Mouse (Mus musculus) neural tube, embryonic 13.5 days (tissue): ENCODE measurements around the gene Flrt2. TPM values are rescaled to one million over a fixed set of nuclear protein-coding genes. Genes with fewer than 3 reads are reported as not detected.
A peak's percentile ranks its signal among the peaks of the same experiment; 100 is the strongest.
"Not testable (repeated sequence)": the region's sequence is repeated elsewhere in the genome, so short reads cannot be mapped to it uniquely, and the experiment has no call there.

Experiments
- ATAC-seq: fragments of 200-750 bp; cut with Nextera tagmentation; 2 replicates; pipeline ENCODE4 v1.8.0; 2017; ENCODE audit warnings: low read depth, mild to moderate bottlenecking, moderate TSS enrichment, moderate library complexity
- H3K27ac ChIP-seq: fragments of 300-500 bp; sonication (generic); replicated peaks from 2 replicates; pipeline ENCODE4 v1.5.1; 2015; ENCODE audit warnings: moderate library complexity, mild to moderate bottlenecking, inconsistent platforms
- H3K27me3 ChIP-seq: fragments of 300-500 bp; sonication (generic); 2 replicates; pipeline ENCODE4 v1.6.1; 2015; ENCODE audit warnings: mild to moderate bottlenecking, inconsistent platforms
- H3K36me3 ChIP-seq: fragments of 300-500 bp; sonication (generic); 2 replicates; pipeline ENCODE4 v1.6.1; 2015; ENCODE audit warnings: mild to moderate bottlenecking, inconsistent platforms
- H3K4me1 ChIP-seq: fragments of 300-500 bp; sonication (generic); replicated peaks from 2 replicates; pipeline ENCODE4 v1.6.1; 2015; ENCODE audit warnings: inconsistent platforms
- H3K4me2 ChIP-seq: fragments of 300-500 bp; sonication (generic); 2 replicates; pipeline ENCODE4 v1.6.1; 2015; ENCODE audit warnings: inconsistent platforms, mild to moderate bottlenecking, moderate library complexity
- H3K4me3 ChIP-seq: fragments of 300-500 bp; sonication (generic); 2 replicates; pipeline ENCODE4 v1.5.1; 2015; ENCODE audit warnings: mild to moderate bottlenecking, inconsistent platforms
- H3K9ac ChIP-seq: fragments of 300-500 bp; sonication (generic); 2 replicates; pipeline ENCODE4 v1.6.1; 2015; ENCODE audit warnings: moderate library complexity, mild to moderate bottlenecking, inconsistent platforms
- H3K9me3 ChIP-seq: fragments of 300-500 bp; sonication (generic); 2 replicates; pipeline ENCODE4 v1.6.1; 2016; ENCODE audit warnings: inconsistent platforms
- WGBS: fragments of 180-500 bp; shearing (Covaris S2); methylation state at CpG from one replicate; pipeline ENCODE4 v1.1.7; 2015; 5-methylcytosine and 5-hydroxymethylcytosine counted together
- polyA plus RNA-seq: library from polyadenylated mRNA; unstranded; fragments of >200 nt; fragmentation: Nextera tagmentation; extraction: Ambion mirVana; gene quantifications from 2 replicates; pipeline ENCODE4 v1.2.1, GENCODE M21; 2015

The Flrt2 gene
- 24.0 and 29.0 TPM in 2 replicates for polyA plus RNA-seq

GRCm38 (mm10) chr12:95691961-95692767 is at the start of gene Flrt2:
Gene Flrt2, plus strand, starts transcription at chr12:95692226.
- under 1% methylated on average over 32 of the region's 32 CpGs for WGBS
- peaks cover 49% of the 10 kb centered on the region for H3K4me1 ChIP-seq
- ATAC-seq = no peak
- H3K4me2 ChIP-seq = peak within 1 kb of the TSS; percentile 75
- peaks cover 26% of the 10 kb centered on the region for H3K27me3 ChIP-seq
- peak within 1 kb of the TSS; percentile 94 for H3K27ac ChIP-seq
- H3K9ac ChIP-seq = peak within 1 kb of the TSS; percentile 93
- peak within 1 kb of the TSS; percentile 72 for H3K4me3 ChIP-seq
- H3K9me3 ChIP-seq = no peaks in the 10 kb centered on the region
- no peaks in the 10 kb centered on the region for H3K36me3 ChIP-seq

DNA sequence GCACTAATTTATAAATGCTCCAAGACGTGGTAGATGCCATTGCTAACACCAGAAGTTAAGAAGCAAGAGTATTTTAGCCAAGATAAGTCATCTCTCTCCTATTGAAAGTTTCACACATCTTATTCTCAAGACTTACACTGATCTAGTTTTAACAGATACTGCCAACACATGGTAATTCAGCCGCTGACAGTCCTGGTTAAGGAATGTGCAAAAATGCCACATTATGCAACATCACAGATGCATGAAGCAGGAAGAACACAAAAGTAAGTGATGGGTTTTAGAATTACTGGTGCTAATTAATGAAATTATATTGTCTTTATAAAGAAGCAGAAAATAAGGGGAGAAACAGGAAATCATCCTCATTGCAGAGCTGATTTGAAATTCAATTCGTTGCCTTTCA is 49.8 kb upstream of the Flrt2 start:
- Histone ChIP-seq H3K27me3 (no peaks in the 10 kb centered on the region), H3K4me3 (no peak overlapping the region), H3K4me2 (no peak overlapping the region), H3K36me3 (no peaks in the 10 kb centered on the region), H3K9me3 (no peaks in the 10 kb centered on the region), H3K4me1 (no peaks in the 10 kb centered on the region), H3K27ac (no peak overlapping the region), H3K9ac (no peak overlapping the region)
- WGBS = 71% methylated on average over 3 of the region's 3 CpGs
- no peak for ATAC-seq

DNA sequence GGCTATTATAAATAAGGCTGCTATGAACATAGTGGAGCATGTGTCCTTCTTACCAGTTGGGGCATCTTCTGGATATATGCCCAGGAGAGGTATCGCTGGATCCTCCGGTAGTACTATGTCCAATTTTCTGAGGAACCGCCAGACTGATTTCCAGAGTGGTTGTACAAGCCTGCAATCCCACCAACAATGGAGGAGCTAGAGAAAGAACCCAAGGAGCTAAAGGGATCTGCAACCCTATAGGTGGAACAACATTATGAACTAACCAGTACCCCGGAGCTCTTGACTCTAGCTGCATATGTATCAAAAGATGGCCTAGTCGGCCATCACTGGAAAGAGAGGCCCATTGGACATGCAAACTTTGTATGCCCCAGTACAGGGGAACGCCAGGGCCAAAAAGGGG is 44.8 kb upstream of the Flrt2 start:
- ATAC-seq, H3K36me3 ChIP-seq: not testable (repeated sequence)
- WGBS = 98% methylated on average over 3 of the region's 6 CpGs

GRCm38 (mm10) chr12:95652172-95653156 is 39.6 kb upstream of the Flrt2 start:
- Histone ChIP-seq H3K27me3 (no peaks in the 10 kb centered on the region), H3K36me3 (no peaks in the 10 kb centered on the region), H3K27ac (no peak overlapping the region), H3K4me2 (no peak overlapping the region), H3K4me3 (no peak overlapping the region), H3K9ac (no peak overlapping the region), H3K4me1 (no peaks in the 10 kb centered on the region), H3K9me3 (no peaks in the 10 kb centered on the region)
- no peak for ATAC-seq
- 82% methylated on average over 4 of the region's 4 CpGs for WGBS

More for the DNA sequence above, 44.8 kb upstream of the Flrt2 start:
- not testable (repeated sequence) for H3K4me3 ChIP-seq, H3K9ac ChIP-seq, H3K9me3 ChIP-seq, H3K27me3 ChIP-seq, H3K4me1 ChIP-seq, H3K4me2 ChIP-seq, H3K27ac ChIP-seq

DNA sequence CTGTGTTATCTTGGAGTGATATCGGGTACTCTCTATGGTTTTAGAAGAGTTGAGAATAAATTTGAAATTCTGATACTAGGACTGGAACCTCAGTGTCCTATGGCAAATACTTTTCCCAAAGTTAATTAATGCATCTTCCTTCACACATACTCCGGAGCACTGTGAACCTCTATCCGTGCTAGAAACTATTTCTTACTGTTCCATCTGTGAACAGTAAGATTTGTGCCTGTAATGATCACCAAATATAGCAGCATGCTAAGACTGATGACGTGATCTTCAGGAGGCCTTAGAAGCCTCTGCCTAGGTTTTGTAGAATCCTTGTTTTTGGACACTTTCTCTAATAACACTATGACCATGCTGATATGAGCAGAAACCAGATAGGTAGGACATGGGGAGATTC is 35.4 kb upstream of the Flrt2 start:
- 93% methylated on average over 4 of the region's 4 CpGs for WGBS
- Histone ChIP-seq H3K9ac (no peak overlapping the region), H3K4me1 (no peaks in the 10 kb centered on the region), H3K36me3 (no peaks in the 10 kb centered on the region), H3K4me2 (no peak overlapping the region), H3K9me3 (no peaks in the 10 kb centered on the region), H3K27ac (no peak overlapping the region), H3K27me3 (no peaks in the 10 kb centered on the region), H3K4me3 (no peak overlapping the region)
- ATAC-seq = no peak

DNA sequence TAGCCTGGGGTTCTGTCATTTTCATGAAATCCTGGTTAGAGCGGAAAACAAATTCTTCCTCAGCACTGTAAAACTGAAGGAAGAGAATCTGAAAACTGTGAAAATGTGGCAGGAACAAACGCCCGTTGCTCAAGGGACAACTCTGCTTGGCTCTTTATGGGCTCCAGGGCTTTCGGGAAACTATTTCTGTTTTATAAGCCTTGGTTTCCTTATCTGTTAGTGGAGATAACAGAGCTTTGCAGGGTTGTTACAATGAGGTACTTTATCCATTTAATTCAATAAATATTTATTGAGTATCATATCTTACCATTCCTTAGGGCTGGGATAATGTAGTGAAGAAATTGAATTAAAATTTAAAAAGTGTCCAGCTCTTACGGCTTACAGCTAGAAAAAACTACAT is 24.7 kb upstream of the Flrt2 start:
- H3K27ac ChIP-seq = no peak overlapping the region
- WGBS = 91% methylated on average over 5 of the region's 5 CpGs
- H3K4me1 ChIP-seq = no peaks in the 10 kb centered on the region
- H3K27me3 ChIP-seq = no peaks in the 10 kb centered on the region
- ATAC-seq = no peak
- no peak overlapping the region for H3K4me2 ChIP-seq
- no peaks in the 10 kb centered on the region for H3K9me3 ChIP-seq
- H3K9ac ChIP-seq = no peak overlapping the region
- no peaks in the 10 kb centered on the region for H3K36me3 ChIP-seq
- H3K4me3 ChIP-seq = no peak overlapping the region

GRCm38 (mm10) chr12:95675711-95676110 is 16.3 kb upstream of the Flrt2 start:
- Histone ChIP-seq H3K9ac (no peak overlapping the region), H3K4me2 (no peak overlapping the region), H3K36me3 (no peaks in the 10 kb centered on the region), H3K9me3 (no peaks in the 10 kb centered on the region), H3K4me1 (no peaks in the 10 kb centered on the region), H3K27ac (no peak overlapping the region), H3K27me3 (no peaks in the 10 kb centered on the region), H3K4me3 (no peak overlapping the region)
- 87% methylated on average over 5 of the region's 5 CpGs for WGBS
- no peak for ATAC-seq

DNA sequence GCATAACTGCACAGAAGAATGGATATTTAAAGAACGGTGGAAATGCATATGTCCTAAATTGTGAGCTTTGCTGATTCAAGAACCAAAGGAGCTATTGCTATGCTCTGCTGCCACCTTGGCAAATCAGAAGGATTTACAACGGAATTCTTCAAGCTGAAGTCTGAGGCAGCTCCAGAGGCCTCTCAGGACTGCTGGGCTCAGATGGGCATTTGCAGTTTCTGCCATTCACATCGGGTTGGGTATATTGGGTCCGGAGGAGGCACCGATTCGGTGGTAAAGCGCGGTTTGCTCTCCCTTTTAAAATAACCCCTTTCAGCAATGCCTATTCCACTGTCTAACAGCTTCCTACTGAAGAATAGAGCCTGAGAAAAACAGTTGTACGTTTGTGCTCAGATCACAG is 1.2 kb upstream of the Flrt2 start:
- no peak for ATAC-seq
- H3K9me3 ChIP-seq = no peaks in the 10 kb centered on the region
- H3K4me2 ChIP-seq = peak overlapping the region; percentile 75
- WGBS = 4% methylated on average over 9 of the region's 9 CpGs
- no peak overlapping the region for H3K27ac ChIP-seq
- 0 out of 2 replicates have a peak overlapping the region, but pooled peaks have one; percentile 72 for H3K4me3 ChIP-seq
- no peaks in the 10 kb centered on the region for H3K36me3 ChIP-seq
- peaks cover 39% of the 10 kb centered on the region for H3K4me1 ChIP-seq
- peaks cover 26% of the 10 kb centered on the region for H3K27me3 ChIP-seq
- no peak overlapping the region for H3K9ac ChIP-seq

DNA sequence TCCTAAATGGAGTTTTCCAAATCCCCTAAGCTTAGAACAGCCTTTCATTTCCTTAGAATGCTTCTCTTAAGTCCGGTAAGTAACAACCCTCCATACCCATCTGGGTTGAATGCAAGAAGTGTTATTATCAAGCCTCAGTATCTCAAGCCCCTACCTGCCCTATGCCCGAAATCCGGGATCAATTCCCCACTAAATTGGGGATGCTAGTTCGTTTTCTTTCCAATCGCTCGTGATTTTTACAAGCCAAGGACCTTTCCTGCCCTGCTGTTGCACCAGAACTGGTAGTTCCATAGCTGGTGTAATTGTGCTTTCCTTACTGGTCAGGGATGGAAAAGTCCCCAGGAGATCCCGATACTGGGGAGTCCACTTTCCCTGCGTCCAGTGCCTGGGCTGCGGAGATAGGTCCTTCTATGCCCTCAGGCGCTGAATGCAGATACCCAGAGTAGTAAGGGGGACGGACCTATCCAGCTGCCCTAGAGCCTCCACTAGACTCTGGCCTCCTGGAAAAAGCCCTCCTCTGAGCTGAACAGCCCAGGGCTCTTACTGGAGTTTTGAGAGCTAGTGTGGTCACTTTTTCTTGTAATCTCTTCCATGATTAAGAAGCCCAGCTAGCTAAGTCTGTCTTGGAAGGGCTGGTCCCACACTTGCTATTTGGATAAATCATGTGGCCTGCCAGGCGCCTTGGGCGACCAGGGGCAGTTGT is 1.1 kb downstream of the Flrt2 start:
- Histone ChIP-seq H3K4me1 (peaks cover 57% of the 10 kb centered on the region), H3K27me3 (peaks cover 26% of the 10 kb centered on the region), H3K4me3 (peak overlapping the region; percentile 72), H3K36me3 (no peaks in the 10 kb centered on the region), H3K4me2 (peak overlapping the region; percentile 75), H3K9ac (peak overlapping the region; percentile 93), H3K27ac (peak overlapping the region; percentile 94), H3K9me3 (no peaks in the 10 kb centered on the region)
- 2% methylated on average over 13 of the region's 13 CpGs for WGBS
- ATAC-seq = no peak

DNA sequence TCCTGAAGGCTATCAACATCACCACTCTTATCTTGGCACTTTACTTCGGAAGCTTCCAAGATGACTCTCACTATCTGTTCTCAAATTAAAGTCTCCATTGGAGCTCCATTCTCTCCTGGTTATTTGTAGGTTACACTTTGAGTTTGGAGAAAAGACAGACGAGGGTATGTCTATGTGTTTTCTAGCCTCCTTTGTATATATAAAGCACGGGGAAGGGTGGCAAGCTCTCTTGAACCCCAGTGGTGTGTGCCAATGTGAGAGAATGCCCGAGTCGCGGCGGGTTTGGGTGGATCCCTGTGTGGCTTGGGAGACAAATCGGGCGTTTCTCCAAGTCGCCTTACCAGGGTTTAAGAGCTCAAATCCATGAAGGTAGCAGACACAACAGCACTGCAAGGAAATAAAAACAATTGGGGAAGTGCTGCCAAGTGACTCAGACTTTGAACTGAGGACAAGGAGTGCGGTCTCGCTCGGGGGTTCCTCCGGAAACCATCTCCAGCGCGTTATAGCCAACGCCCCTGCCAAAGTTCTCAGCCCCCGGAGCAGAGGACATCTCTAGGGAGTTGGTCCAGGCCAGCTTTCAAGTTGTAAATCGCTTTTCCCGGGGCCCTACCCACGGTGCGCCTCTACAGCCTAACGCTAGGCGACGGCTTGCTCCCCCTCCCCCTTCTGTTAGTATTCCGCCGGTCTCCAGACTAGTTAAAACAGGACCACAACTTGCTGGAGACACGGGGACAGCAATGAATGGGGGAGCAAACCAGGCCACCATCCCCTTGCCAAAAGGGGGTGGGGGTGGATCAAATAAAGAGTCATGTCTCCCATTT is 1.8 kb downstream of the Flrt2 start:
- Histone ChIP-seq H3K36me3 (no peaks in the 10 kb centered on the region), H3K27me3 (peaks cover 26% of the 10 kb centered on the region), H3K27ac (peak overlapping the region; percentile 94), H3K4me1 (peaks cover 64% of the 10 kb centered on the region), H3K9me3 (no peaks in the 10 kb centered on the region), H3K4me3 (peak overlapping the region; percentile 72), H3K9ac (peak overlapping the region; percentile 93), H3K4me2 (peak overlapping the region; percentile 75)
- 0 out of 2 replicates have a peak, but pooled peaks have one; percentile 25 for ATAC-seq
- under 1% methylated on average over 28 of the region's 28 CpGs for WGBS

DNA sequence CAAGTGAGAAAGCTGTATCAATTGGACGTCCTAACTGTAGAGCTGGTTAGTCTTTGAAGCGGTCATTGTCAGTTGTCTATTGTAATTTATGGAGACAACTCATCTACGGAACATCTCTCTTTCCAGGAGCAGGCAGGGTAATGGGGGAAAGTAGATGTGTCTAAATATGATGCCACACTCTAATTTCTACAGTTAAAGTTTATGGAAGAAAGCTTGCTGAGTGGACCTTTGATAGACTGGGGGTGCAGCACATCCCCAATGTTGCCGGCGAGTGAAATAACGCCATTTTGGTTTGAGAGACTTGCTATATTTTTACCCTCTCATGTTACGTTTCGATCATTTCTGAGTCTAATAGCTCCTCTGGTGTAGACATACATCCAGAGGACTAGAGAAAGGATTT is 2.5 kb downstream of the Flrt2 start:
- peak overlapping the region; percentile 75 for H3K4me2 ChIP-seq
- H3K4me3 ChIP-seq = peak overlapping the region; percentile 72
- peaks cover 68% of the 10 kb centered on the region for H3K4me1 ChIP-seq
- peaks cover 26% of the 10 kb centered on the region for H3K27me3 ChIP-seq
- peak overlapping the region; percentile 94 for H3K27ac ChIP-seq
- under 1% methylated on average over 8 of the region's 8 CpGs for WGBS
- no peaks in the 10 kb centered on the region for H3K36me3 ChIP-seq
- ATAC-seq = no peak
- no peaks in the 10 kb centered on the region for H3K9me3 ChIP-seq
- peak overlapping the region; percentile 93 for H3K9ac ChIP-seq
